Mouse (Mus musculus) forebrain, embryonic 16.5 days (tissue): ENCODE measurements at regions not wholly inside any gene's neighbourhood (a gene's known extent, or its start where the extent isn't known, plus 50 kb on each side); places are given as distances from the start of the nearest gene placed in this dataset.

ENCODE experiments used
- ATAC-seq: fragments of 200-750 bp; cut with Nextera tagmentation; 2 replicates; pipeline ENCODE4 v1.8.0; 2017; ENCODE audit warnings: mild to moderate bottlenecking, moderate library complexity
- H3K27ac ChIP-seq: fragments of 300-500 bp; sonication (generic); 2 replicates; pipeline ENCODE4 v1.5.1; 2014; ENCODE audit warnings: low read length, control low read depth
- H3K27me3 ChIP-seq: fragments of 300-500 bp; sonication (generic); replicated peaks from 2 replicates; pipeline ENCODE4 v1.6.1; 2014; ENCODE audit warnings: low read length; ENCODE audit not compliant: control insufficient read depth, insufficient read depth
- H3K36me3 ChIP-seq: fragments of 300-500 bp; sonication (generic); 2 replicates; pipeline ENCODE4 v1.6.1; 2014; ENCODE audit not compliant: control insufficient read depth, insufficient read depth
- H3K4me1 ChIP-seq: fragments of 300-500 bp; sonication (generic); replicated peaks from 2 replicates; pipeline ENCODE4 v1.6.1; 2014; ENCODE audit warnings: low read length; ENCODE audit not compliant: control insufficient read depth, insufficient read depth
- H3K4me2 ChIP-seq: fragments of 300-500 bp; sonication (generic); 2 replicates; pipeline ENCODE4 v1.6.1; 2014; ENCODE audit warnings: mild to moderate bottlenecking, low read length, control low read depth
- H3K4me3 ChIP-seq: fragments of 300-500 bp; sonication (generic); replicated peaks from 2 replicates; pipeline ENCODE4 v1.5.1; 2014; ENCODE audit warnings: mild to moderate bottlenecking, low read length, control low read depth
- H3K9ac ChIP-seq: fragments of 300-500 bp; sonication (generic); replicated peaks from 2 replicates; pipeline ENCODE4 v1.6.1; 2014; ENCODE audit warnings: low read depth, low read length, control low read depth
- H3K9me3 ChIP-seq: fragments of 300-500 bp; sonication (generic); 2 replicates; pipeline ENCODE4 v1.6.1; 2016; ENCODE audit warnings: low read length; ENCODE audit not compliant: control insufficient read depth
- WGBS: fragments of 180-500 bp; shearing (Covaris S2); extraction: QIAGEN DNeasy Blood & Tissue Kit; methylation state at CpG from one replicate; pipeline ENCODE4 v1.1.7; 2014; 5-methylcytosine and 5-hydroxymethylcytosine counted together

DNA sequence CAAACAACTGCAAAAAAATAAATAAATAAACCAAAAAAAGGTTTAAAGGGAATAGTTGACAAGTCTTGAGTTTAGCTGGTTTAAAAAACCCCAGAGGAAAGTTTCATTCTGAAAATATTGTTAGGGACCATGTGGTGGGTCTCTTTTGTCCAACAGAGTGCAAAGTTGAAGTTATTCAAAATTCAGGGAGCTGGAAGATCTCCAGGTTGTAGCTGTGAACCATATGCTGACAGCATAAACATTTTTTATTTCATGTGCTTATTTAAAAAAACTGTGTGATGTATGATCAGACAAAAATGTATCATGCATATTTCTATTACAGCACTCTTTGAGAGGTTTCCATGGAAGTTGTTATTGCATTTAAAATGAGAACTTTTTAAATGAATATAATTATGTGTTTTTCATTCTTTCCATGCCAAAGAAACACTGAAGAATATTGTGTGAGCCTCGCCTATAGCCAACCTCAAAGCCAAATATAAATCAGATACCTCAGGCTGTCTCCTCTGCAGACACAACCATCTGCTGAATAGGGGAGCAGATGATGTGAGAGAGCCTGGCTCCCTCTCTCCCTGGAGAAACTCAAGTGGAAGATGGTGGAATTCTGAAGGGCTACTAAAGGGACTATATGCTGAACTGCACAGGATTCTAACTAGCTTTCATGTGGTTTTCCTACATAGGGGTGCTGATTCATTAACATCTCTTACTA, 413.4 kb upstream of the Impad1 start:
- no peak overlapping the region for H3K4me2 ChIP-seq
- peak; percentile 92 for ATAC-seq
- peaks cover 4% of the 10 kb centered on the region for H3K4me1 ChIP-seq
- H3K36me3 ChIP-seq: no peaks in the 10 kb centered on the region
- peak overlapping the region; percentile 58 for H3K27ac ChIP-seq
- no peaks in the 10 kb centered on the region for H3K9me3 ChIP-seq
- H3K9ac ChIP-seq: no peak overlapping the region
- WGBS: 24% methylated on average over 1 of the region's 1 CpGs
- H3K27me3 ChIP-seq: no peaks in the 10 kb centered on the region
- no peak overlapping the region for H3K4me3 ChIP-seq

DNA sequence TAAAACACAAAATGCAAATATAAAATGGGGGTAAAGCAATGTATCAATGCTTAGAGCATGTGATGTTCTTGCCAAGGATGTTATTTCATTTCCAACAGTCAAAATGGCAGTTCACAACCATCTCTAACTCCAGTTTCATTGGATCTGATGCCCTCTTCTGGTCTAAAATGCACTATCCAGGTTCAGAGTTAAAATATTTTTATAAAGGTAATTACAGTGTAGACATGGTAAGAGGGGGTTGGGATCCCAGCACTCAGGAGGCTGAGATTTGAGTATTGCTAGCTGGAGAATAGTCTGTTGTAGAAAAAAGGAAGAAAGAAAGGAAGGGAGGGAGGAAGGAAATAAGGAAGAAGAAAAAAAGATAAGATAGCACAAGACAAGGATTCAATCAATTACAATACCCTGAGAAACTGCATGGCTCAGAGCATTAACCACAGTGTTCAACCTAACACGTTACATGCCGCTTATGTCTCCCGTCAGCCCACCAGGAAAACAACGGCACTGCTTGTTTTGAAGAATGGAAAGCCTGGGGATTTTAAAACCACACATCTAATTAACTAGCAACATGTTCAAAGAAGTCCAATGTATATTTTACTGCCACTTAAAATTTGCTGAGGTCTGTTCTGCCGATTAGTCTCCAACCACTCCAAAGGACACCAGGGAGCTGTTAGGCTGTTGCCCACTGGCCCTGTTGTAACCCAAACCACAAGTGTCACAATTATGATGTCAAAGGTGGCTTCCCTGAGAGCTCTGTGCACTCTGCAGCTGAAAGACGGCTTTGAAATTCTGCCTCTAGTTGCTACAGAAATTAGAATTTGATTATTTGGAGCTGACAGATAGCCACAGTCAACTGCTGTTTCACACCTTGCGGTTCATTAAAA, 412.4 kb upstream of the Impad1 start:
- peak; percentile 55 for ATAC-seq
- no peaks in the 10 kb centered on the region for H3K9me3 ChIP-seq
- peaks cover 4% of the 10 kb centered on the region for H3K4me1 ChIP-seq
- H3K4me3 ChIP-seq: no peak overlapping the region
- H3K4me2 ChIP-seq: no peak overlapping the region
- no peaks in the 10 kb centered on the region for H3K27me3 ChIP-seq
- no peaks in the 10 kb centered on the region for H3K36me3 ChIP-seq
- H3K9ac ChIP-seq: no peak overlapping the region
- WGBS: 40% methylated on average over 7 of the region's 7 CpGs
- H3K27ac ChIP-seq: peak overlapping the region; percentile 37; the same call in 1 of the 2 replicates

DNA sequence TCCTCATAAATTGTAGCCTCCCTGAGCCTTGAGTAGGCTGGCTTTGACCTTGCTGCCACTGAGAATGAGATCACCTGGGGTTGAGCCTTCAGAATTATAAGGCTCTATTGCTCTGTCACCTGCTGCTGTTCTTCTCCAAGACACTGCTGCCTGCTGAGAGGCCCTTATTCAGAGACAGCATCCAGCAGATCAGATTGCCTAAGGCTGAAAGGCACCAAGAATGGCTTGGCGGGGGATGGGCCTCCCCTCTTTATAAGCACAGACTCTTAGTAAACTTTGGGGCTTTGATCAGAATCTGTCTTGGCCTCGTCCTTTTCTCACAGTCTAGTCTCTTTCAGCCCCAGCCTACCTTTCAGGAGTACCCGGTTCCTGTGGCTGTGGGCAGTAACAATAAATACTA, 401.1 kb upstream of the Impad1 start:
- H3K4me2 ChIP-seq: no peak overlapping the region
- H3K36me3 ChIP-seq: no peaks in the 10 kb centered on the region
- no peak for ATAC-seq
- 10% methylated on average over 3 of the region's 3 CpGs for WGBS
- H3K9me3 ChIP-seq: no peaks in the 10 kb centered on the region
- no peak overlapping the region for H3K27ac ChIP-seq
- H3K9ac ChIP-seq: no peak overlapping the region
- no peak overlapping the region for H3K4me3 ChIP-seq
- no peaks in the 10 kb centered on the region for H3K27me3 ChIP-seq
- H3K4me1 ChIP-seq: no peaks in the 10 kb centered on the region

DNA sequence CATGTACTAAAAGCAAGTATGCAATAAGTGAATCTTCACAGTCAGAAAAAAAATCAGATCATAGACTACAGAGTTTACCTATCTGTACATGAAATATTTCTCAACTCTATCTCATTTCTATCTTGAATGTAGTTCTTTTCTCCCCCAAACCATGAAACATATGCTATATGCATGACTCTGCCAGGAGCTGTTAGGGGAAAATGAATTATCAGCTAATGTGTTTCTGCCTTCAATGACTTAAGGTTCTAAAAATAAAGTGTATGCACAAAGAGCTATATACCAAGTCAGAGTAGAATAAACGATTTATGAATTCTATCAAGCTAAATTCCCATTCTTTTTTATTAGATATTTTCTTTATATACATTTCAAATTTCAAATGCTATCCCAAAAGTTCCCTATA, 388.4 kb upstream of the Impad1 start:
- H3K36me3 ChIP-seq: no peaks in the 10 kb centered on the region
- H3K9me3 ChIP-seq: no peaks in the 10 kb centered on the region
- peaks cover 7% of the 10 kb centered on the region for H3K4me1 ChIP-seq
- no peak overlapping the region for H3K9ac ChIP-seq
- no peak overlapping the region for H3K4me3 ChIP-seq
- no peaks in the 10 kb centered on the region for H3K27me3 ChIP-seq
- no peak overlapping the region for H3K4me2 ChIP-seq
- no peak overlapping the region for H3K27ac ChIP-seq
- 62% methylated on average over 1 of the region's 1 CpGs for WGBS
- no peak for ATAC-seq

DNA sequence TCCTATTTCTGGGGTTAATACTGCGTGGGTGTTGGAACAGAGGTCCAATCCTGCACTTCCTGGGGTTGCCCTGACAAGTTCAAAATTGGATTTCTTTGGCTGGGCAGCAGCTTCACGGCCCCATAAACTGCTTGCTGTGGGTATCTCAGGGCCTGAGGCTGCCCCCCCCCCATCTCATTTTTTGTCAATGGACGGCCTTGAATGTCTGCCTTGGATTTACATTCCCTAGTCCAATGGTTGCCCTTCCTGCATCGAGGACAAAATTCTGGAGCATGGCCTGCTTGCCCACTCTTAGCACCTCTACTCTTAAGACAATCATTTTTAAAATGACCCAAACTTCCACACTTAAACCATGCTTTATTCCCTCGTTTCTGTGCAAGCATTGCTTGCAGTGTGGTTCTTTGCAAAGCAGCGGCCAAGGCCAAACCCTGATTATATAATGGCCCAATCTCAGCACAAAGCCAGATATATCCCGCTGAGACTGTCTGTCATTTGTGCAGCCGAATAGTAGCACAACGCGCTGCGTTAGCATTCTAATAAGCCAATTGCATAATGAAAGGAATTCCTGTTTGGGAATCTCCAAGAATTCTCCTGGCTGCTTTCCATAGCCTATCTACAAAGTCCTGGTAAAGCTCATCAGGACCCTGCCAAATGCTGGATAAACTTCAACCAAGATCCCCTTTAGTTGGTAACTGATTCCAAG, 386.0 kb upstream of the Impad1 start:
- Histone ChIP-seq H3K36me3 (no peaks in the 10 kb centered on the region), H3K27me3 (no peaks in the 10 kb centered on the region), H3K9me3 (no peaks in the 10 kb centered on the region), H3K4me1 (peaks cover 7% of the 10 kb centered on the region), H3K27ac (no peak overlapping the region), H3K9ac (no peak overlapping the region), H3K4me3 (no peak overlapping the region), H3K4me2 (peak overlapping the region; percentile 5; the same call in 1 of the 2 replicates)
- peak; percentile 98 for ATAC-seq
- WGBS: 16% methylated on average over 11 of the region's 11 CpGs

DNA sequence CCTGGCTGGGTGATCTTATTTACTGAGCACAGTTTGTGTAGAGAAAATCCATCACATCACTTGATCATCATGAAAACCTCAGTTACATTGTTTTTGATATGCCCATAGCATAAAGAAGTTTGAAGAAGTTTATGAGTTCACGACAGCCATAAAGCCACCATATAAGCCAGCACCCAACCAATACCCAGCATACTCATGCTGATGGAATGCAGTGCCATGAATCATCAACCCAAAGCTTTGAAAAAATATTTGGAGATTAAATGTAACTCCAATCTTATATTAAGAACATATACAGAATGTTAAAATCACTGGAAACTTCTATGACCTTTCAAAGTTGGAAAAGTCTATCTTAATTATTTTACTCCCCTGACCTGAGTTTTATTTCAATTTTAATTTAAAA, 372.1 kb upstream of the Impad1 start:
- Histone ChIP-seq H3K4me2 (no peak overlapping the region), H3K36me3 (no peaks in the 10 kb centered on the region), H3K27ac (no peak overlapping the region), H3K9ac (no peak overlapping the region), H3K4me3 (no peak overlapping the region), H3K9me3 (no peaks in the 10 kb centered on the region), H3K27me3 (no peaks in the 10 kb centered on the region), H3K4me1 (no peaks in the 10 kb centered on the region)
- WGBS: 94% methylated on average over 1 of the region's 1 CpGs
- no peak for ATAC-seq

DNA sequence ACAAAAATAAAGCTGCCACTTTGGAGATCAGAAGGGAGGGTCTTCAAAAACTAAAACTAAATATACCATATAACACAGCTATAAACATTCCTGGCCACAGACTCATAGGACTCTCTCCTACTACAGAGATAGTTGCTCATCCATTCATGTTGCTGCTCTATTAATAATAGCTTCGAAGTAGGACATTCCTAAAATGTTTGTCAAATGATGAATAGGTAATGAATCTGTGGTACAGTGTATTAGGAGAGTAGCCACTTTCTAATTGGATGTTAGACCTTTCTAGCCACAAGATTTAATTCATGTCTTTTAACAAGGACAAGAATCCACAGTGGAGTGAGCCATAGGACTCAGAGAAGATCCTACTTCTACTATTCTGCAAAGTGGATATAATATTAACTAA, 367.8 kb upstream of the Impad1 start:
- 69% methylated on average over 1 of the region's 1 CpGs for WGBS
- Histone ChIP-seq H3K4me1 (no peaks in the 10 kb centered on the region), H3K27ac (no peak overlapping the region)

DNA sequence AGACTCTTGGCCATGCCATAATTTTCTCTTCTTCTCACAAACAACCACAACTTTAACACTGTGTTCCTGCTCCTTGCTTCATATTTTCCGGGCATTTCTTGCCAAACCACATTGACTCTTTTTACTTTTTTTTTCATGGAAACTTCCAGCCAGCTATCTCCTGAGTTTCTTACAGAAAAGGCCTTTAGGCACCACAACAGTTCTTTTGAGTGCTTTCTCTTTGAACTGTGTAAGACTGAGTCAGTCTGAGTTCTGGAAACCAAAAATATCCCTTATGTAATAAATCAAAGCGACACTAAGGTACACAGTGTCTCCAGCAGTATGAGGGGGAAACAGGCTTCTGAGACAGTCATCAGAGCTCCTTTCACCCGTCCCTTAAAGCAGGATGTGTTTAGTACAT, 337.6 kb upstream of the Impad1 start:
- no peaks in the 10 kb centered on the region for H3K27me3 ChIP-seq
- H3K4me1 ChIP-seq: 0 out of 2 replicates have a peak, but pooled peaks cover 2% of the 10 kb centered on the region
- 77% methylated on average over 3 of the region's 3 CpGs for WGBS
- no peaks in the 10 kb centered on the region for H3K9me3 ChIP-seq
- no peak overlapping the region for H3K4me3 ChIP-seq
- H3K36me3 ChIP-seq: no peaks in the 10 kb centered on the region
- H3K4me2 ChIP-seq: no peak overlapping the region
- H3K9ac ChIP-seq: no peak overlapping the region
- ATAC-seq: no peak
- no peak overlapping the region for H3K27ac ChIP-seq

More for the DNA sequence above, 367.8 kb upstream of the Impad1 start:
- no peaks in the 10 kb centered on the region for H3K36me3 ChIP-seq
- no peak overlapping the region for H3K4me3 ChIP-seq
- no peak for ATAC-seq
- H3K9me3 ChIP-seq: no peaks in the 10 kb centered on the region
- no peaks in the 10 kb centered on the region for H3K27me3 ChIP-seq
- H3K9ac ChIP-seq: no peak overlapping the region
- H3K4me2 ChIP-seq: no peak overlapping the region

DNA sequence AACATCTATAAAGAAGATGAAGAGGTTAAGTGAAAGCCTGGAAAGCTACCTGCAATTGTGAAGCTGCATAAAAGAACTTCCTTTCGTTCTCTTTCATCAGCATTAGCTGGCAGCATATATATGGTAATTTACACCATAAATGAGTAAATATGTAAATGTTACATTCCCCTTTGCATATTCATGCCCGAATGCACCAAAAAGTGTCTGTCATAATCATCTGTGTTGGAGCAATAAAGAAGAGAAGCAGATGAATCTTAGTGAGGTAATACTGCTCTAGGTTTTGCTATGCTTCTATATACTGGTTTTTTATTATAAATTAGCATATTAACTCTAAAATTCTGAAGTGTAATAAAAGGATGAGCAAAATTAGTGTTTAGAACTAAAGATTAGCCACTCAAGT, 332.9 kb upstream of the Impad1 start:
- peak; percentile 83 for ATAC-seq
- Histone ChIP-seq H3K4me2 (no peak overlapping the region), H3K27me3 (no peaks in the 10 kb centered on the region), H3K9ac (no peak overlapping the region), H3K4me1 (0 out of 2 replicates have a peak, but pooled peaks cover 3% of the 10 kb centered on the region), H3K4me3 (no peak overlapping the region), H3K27ac (no peak overlapping the region), H3K36me3 (no peaks in the 10 kb centered on the region), H3K9me3 (no peaks in the 10 kb centered on the region)
- 64% methylated on average over 2 of the region's 2 CpGs for WGBS
